Mouse (Mus musculus): Measurements from ENCODE around the gene Gm21708. TPM values are rescaled to one million over a fixed set of nuclear protein-coding genes. Genes with fewer than 3 reads are reported as not detected.
"Not testable (repeated sequence)": the region's sequence is repeated elsewhere in the genome, so short reads cannot be mapped to it uniquely, and the experiment has no call there.

Gene Gm21708
- not detected in 2 replicates for polyA plus RNA-seq (2012; ENCODE audit: insufficient read depth, insufficient read length, low replicate concordance, missing spikeins)

- H3K4me3 ChIP-seq (ENCODE audit: insufficient read depth, low read depth, low read length); H3K4me1 ChIP-seq (ENCODE audit: control insufficient read depth, insufficient read depth, low read length); H3K27ac ChIP-seq (ENCODE audit: insufficient read depth, low read depth, low read length): not testable (repeated sequence)
- WGBS = no CpG with 5 or more reads among the region's 9 CpGs
Observed at GRCm38 (mm10) chrY:3410067-3410466, at the start of gene Gm21708, which contains the start of gene Gm21704. Gene Gm21708 (minus strand): TSS chrY:3410167. Gene Gm21704 (minus strand): TSS chrY:3410167.

Other genes with a start within 250 kb of the Gm21708 start
- not detected in 2 replicates for gene Gm21677, start 103.7 kb downstream of the Gm21708 start, polyA plus RNA-seq (2012; ENCODE audit: insufficient read depth, insufficient read length, low replicate concordance, missing spikeins)
- gene Gm21693, start 64.8 kb downstream of the Gm21708 start, polyA plus RNA-seq (2012; ENCODE audit: insufficient read depth, insufficient read length, low replicate concordance, missing spikeins) = not detected in 2 replicates
- not detected in 2 replicates for gene Gm21704, start within 50 bp of the Gm21708 start, polyA plus RNA-seq (2012; ENCODE audit: insufficient read depth, insufficient read length, low replicate concordance, missing spikeins)

All from olfactory bulb, adult 2 months (tissue).